Mouse (Mus musculus) forebrain, embryonic 12.5 days (tissue): ENCODE results near the gene Agbl4. TPM values are rescaled to one million over a fixed set of nuclear protein-coding genes. Genes with fewer than 3 reads are reported as not detected.

Source experiments
- ATAC-seq: fragments of 200-750 bp; cut with Nextera tagmentation; 2 replicates; pipeline ENCODE4 v1.8.0; 2017; ENCODE audit warnings: moderate TSS enrichment; ENCODE audit not compliant: low FRiP score
- H3K27ac ChIP-seq: fragments of 300-500 bp; sonication (generic); 2 replicates; pipeline ENCODE4 v1.5.1; 2016; ENCODE audit warnings: mild to moderate bottlenecking
- H3K27me3 ChIP-seq: fragments of 300-500 bp; sonication (generic); 2 replicates; pipeline ENCODE4 v1.6.1; 2016; ENCODE audit warnings: mild to moderate bottlenecking
- H3K36me3 ChIP-seq: fragments of 300-500 bp; sonication (generic); replicated peaks from 2 replicates; pipeline ENCODE4 v1.6.1; 2016; ENCODE audit warnings: mild to moderate bottlenecking
- H3K4me1 ChIP-seq: fragments of 300-500 bp; sonication (generic); 2 replicates; pipeline ENCODE4 v1.6.1; 2016
- H3K4me2 ChIP-seq: fragments of 300-500 bp; sonication (generic); 2 replicates; pipeline ENCODE4 v1.6.1; 2016; ENCODE audit warnings: mild to moderate bottlenecking, moderate library complexity
- H3K4me3 ChIP-seq: fragments of 300-500 bp; sonication (generic); replicated peaks from 2 replicates; pipeline ENCODE4 v1.5.1; 2016; ENCODE audit warnings: mild to moderate bottlenecking
- H3K9ac ChIP-seq: fragments of 300-500 bp; sonication (generic); 2 replicates; pipeline ENCODE4 v1.6.1; 2016; ENCODE audit warnings: mild to moderate bottlenecking
- H3K9me3 ChIP-seq: fragments of 300-500 bp; sonication (generic); 2 replicates; pipeline ENCODE4 v1.6.1; 2016
- WGBS: fragments of 180-500 bp; shearing (Covaris S2); methylation state at CpG from one replicate; pipeline ENCODE4 v1.1.7; 2016; 5-methylcytosine and 5-hydroxymethylcytosine counted together
- polyA plus RNA-seq: library from polyadenylated mRNA; unstranded; fragments of >200 nt; fragmentation: Nextera tagmentation; extraction: Ambion mirVana; gene quantifications from 2 replicates; pipeline ENCODE4 v1.2.1, GENCODE M21; 2016

Agbl4 gene
- polyA plus RNA-seq, 1 experiment from 2014 or later = 1.9 TPM

DNA sequence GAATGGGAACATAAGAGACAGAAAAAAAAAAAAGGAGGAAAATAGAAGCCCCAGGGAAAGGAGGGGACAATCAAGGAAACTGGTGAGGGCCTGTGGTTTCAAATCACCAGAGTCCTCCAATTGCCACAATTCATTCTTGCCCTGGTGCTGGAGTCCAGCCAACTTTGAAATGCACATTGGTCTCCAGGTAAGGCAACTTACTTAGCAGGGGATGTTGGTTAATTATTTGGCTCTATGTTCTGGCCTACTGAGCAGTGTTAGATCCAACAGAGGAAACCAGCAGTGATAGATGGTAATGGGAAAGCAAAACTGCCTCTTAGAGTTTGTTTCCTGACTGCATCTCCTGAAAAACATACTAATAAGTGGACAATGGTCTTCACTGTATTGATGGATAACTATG, 979.7 kb downstream of the Agbl4 start:
- no peak overlapping the region for H3K4me3 ChIP-seq
- ATAC-seq = no peak
- H3K27ac ChIP-seq = no peak overlapping the region
- no peak overlapping the region for H3K4me2 ChIP-seq
- no peaks in the 10 kb centered on the region for H3K27me3 ChIP-seq
- H3K9me3 ChIP-seq = no peaks in the 10 kb centered on the region
- H3K36me3 ChIP-seq = no peaks in the 10 kb centered on the region
- H3K4me1 ChIP-seq = no peaks in the 10 kb centered on the region
- H3K9ac ChIP-seq = no peak overlapping the region

DNA sequence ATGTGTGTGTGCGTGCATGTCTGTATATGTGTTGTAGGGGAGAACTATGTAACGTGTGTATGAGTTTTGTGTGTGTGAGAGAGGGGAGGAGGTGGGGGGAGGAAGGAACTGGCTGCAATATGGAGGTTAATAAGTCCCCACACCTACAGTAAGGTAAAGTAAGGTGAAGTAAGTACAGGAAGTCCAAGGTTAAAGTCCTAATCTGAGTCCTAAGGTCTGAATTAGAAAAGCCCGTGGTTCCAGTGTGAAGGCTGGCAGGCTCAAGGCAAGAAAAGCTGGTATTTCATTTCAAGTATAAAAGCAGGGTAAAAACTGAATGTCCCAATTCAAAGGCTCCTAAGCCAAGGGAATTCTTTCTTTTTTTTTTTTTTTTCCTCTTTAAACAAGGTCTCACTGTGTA, 980.6 kb downstream of the Agbl4 start:
- Histone ChIP-seq H3K9ac (no peak overlapping the region), H3K4me1 (no peaks in the 10 kb centered on the region), H3K9me3 (no peaks in the 10 kb centered on the region), H3K4me2 (no peak overlapping the region), H3K27ac (no peak overlapping the region), H3K36me3 (no peaks in the 10 kb centered on the region), H3K4me3 (no peak overlapping the region), H3K27me3 (no peaks in the 10 kb centered on the region)
- ATAC-seq = no peak
- 92% methylated on average over 3 of the region's 3 CpGs for WGBS

DNA sequence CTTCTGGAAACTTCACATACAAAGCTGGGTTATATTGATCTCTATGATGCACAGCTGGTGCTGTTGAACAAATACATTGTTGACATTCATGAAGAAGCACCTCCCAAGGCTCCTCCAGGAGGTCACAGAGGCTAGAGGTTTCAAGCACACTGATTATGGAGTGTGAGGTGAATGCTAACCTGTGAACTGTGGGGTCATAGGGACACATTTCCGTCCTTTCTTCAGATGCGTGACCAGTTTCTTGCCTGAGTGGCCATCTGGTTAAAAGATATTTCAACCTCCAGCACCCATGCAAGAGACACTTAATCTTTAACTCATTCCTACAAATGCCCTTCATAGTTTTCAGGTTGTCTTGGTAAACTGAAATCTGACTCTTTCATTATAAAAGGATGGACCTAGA, 985.6 kb downstream of the Agbl4 start:
- Histone ChIP-seq H3K4me1 (no peaks in the 10 kb centered on the region), H3K36me3 (no peaks in the 10 kb centered on the region), H3K27ac (no peak overlapping the region), H3K9ac (no peak overlapping the region), H3K4me2 (no peak overlapping the region), H3K4me3 (no peak overlapping the region), H3K27me3 (no peaks in the 10 kb centered on the region), H3K9me3 (no peaks in the 10 kb centered on the region)
- 94% methylated on average over 2 of the region's 2 CpGs for WGBS
- ATAC-seq = no peak

DNA sequence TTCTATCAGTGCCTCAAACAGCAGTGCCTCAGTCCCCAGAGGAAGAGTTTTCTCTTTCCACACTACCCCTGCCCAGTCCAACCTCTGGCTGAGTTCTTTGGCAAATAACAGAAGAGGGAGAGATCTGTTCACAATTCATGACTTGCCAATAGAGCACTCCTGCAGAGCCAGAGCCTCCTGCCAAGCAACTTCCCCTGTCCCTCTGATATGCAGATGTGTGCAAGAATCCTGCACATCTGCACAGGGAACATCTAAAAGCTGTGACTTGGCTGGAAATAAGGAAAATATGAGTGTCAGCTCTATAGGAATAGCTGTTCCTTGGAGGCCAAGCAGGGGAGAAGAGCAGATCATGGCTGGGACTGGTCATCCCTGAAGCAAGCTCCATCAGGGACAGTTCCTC, 993.3 kb downstream of the Agbl4 start:
- Histone ChIP-seq H3K27me3 (no peaks in the 10 kb centered on the region), H3K27ac (no peak overlapping the region), H3K4me1 (no peaks in the 10 kb centered on the region), H3K4me3 (no peak overlapping the region), H3K4me2 (no peak overlapping the region), H3K9ac (no peak overlapping the region), H3K36me3 (no peaks in the 10 kb centered on the region), H3K9me3 (no peaks in the 10 kb centered on the region)
- no peak for ATAC-seq

DNA sequence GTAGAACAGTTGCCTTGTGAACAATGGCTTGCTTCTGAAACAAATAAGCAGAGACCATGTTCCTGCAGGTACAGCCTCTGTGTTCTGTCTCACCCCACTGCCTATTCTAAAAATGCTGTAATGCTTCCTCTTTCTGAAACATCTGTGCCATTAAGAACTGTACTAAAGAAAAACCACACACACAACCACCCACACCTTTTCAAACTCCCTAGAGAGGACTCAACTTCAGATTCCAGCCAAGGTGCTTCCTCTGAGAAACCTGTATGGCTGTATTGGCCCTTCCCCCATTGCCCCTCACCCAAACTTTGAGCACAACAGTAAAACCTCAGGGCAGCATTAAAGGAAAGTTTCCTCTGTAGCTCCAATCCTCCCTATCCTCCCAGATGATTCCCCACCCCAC, 1002.3 kb downstream of the Agbl4 start:
- no peak for ATAC-seq
- Histone ChIP-seq H3K27ac (no peak overlapping the region), H3K4me1 (no peaks in the 10 kb centered on the region), H3K36me3 (no peaks in the 10 kb centered on the region), H3K4me2 (no peak overlapping the region), H3K9me3 (no peaks in the 10 kb centered on the region), H3K4me3 (no peak overlapping the region), H3K9ac (no peak overlapping the region), H3K27me3 (no peaks in the 10 kb centered on the region)

DNA sequence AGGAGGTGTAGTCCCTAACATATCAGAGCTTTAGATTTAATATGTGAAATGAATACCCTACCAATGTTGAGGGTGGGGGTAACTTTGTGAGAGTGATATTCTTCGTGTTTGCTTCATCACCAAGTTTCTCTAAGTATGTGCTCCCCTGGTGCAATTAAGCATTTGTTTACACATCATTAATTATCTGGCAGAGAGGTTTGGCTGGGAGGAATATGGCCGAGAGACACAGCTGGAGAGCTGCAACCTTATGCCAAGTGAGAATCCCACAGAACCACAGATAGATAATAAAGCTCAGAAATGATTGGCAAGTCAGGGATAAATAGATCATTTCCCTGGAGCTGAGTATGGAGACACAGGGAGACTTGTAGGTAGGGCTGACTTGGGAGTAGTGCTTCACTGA, 1003.2 kb downstream of the Agbl4 start:
- no peak overlapping the region for H3K4me2 ChIP-seq
- no peak for ATAC-seq
- no peak overlapping the region for H3K9ac ChIP-seq
- 55% methylated on average over 2 of the region's 2 CpGs for WGBS
- no peaks in the 10 kb centered on the region for H3K9me3 ChIP-seq
- H3K27me3 ChIP-seq = no peaks in the 10 kb centered on the region
- no peak overlapping the region for H3K4me3 ChIP-seq
- no peaks in the 10 kb centered on the region for H3K4me1 ChIP-seq
- H3K27ac ChIP-seq = no peak overlapping the region
- H3K36me3 ChIP-seq = no peaks in the 10 kb centered on the region

DNA sequence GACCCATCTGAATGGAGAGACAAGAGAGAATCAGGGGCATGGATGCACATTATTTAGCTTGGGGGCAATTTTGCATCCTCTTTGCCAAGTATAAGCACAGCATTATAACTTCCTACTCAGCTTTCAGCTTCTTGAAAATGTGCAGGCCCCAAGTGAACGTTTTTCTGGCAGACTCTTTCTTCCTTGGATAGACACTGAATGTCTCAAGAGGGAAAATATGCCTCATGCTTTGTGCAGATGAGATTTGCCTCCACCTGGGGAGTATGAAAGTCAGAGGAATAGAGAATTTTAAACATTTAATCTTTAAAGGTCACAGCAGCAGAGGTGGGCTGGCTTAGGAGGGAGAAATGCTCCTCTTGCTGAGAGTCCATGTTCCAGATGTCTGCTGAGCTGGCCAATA, 1005.8 kb downstream of the Agbl4 start:
- H3K4me1 ChIP-seq = no peaks in the 10 kb centered on the region
- H3K9me3 ChIP-seq = no peaks in the 10 kb centered on the region
- H3K36me3 ChIP-seq = no peaks in the 10 kb centered on the region
- no peak overlapping the region for H3K4me2 ChIP-seq
- no peak overlapping the region for H3K4me3 ChIP-seq
- H3K27ac ChIP-seq = no peak overlapping the region
- H3K27me3 ChIP-seq = no peaks in the 10 kb centered on the region
- WGBS = 77% methylated on average over 1 of the region's 1 CpGs
- no peak overlapping the region for H3K9ac ChIP-seq
- no peak for ATAC-seq

DNA sequence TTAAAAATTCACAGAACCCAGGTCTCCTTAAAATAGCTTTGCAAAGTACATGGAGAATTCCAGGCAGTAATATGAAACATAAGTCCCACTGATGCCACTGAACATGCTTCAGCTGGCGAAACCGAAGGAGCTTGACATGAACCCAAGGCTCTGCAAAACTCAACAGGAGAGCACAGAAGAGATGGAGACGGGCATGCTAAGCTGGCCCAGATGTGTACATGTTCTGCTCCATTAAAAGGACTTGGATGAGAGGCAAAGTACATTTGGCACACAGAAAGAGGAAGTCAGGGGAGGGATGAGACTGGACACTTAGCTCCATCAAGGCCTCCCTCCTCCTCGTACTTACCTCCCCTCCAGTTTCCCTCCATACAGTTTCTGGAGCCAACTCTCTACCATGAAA, 1013.3 kb downstream of the Agbl4 start:
- no peaks in the 10 kb centered on the region for H3K27me3 ChIP-seq
- no peak overlapping the region for H3K4me2 ChIP-seq
- no peaks in the 10 kb centered on the region for H3K9me3 ChIP-seq
- H3K9ac ChIP-seq = no peak overlapping the region
- no peaks in the 10 kb centered on the region for H3K36me3 ChIP-seq
- no peak overlapping the region for H3K4me3 ChIP-seq
- 93% methylated on average over 4 of the region's 4 CpGs for WGBS
- no peak overlapping the region for H3K27ac ChIP-seq
- no peak for ATAC-seq
- peaks cover 7% of the 10 kb centered on the region for H3K4me1 ChIP-seq

DNA sequence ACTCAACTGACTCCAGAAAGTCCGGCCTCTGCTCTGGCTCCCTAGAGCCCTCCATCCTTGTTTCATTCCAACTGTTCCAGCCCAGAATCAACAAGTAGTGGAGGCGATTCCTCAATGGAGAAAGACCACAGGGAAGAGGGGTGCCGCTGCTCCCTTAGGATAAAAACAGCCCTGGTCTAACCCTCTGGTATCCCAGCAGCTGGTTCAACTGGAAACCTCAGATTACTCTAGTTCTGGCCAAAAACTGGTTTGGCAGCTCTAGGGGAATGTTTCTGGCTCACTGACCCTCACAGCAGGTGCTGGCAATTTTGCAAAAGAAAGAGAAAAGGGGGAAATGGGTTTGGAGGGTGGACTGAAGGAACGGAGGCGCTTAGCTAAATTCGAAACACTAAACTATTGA, 1016.9 kb downstream of the Agbl4 start:
- peak overlapping the region; percentile 91 for H3K9ac ChIP-seq
- H3K4me3 ChIP-seq = peak overlapping the region; percentile 85
- H3K4me2 ChIP-seq = peak overlapping the region; percentile 66
- no peaks in the 10 kb centered on the region for H3K27me3 ChIP-seq
- WGBS = 0% methylated on average over 6 of the region's 6 CpGs
- H3K27ac ChIP-seq = peak overlapping the region; percentile 19; the same call in 1 of the 2 replicates
- no peaks in the 10 kb centered on the region for H3K9me3 ChIP-seq
- peaks cover 28% of the 10 kb centered on the region for H3K4me1 ChIP-seq
- H3K36me3 ChIP-seq = peaks cover 10% of the 10 kb centered on the region; the same call in 1 of the 2 replicates
- ATAC-seq = peak; percentile 15

DNA sequence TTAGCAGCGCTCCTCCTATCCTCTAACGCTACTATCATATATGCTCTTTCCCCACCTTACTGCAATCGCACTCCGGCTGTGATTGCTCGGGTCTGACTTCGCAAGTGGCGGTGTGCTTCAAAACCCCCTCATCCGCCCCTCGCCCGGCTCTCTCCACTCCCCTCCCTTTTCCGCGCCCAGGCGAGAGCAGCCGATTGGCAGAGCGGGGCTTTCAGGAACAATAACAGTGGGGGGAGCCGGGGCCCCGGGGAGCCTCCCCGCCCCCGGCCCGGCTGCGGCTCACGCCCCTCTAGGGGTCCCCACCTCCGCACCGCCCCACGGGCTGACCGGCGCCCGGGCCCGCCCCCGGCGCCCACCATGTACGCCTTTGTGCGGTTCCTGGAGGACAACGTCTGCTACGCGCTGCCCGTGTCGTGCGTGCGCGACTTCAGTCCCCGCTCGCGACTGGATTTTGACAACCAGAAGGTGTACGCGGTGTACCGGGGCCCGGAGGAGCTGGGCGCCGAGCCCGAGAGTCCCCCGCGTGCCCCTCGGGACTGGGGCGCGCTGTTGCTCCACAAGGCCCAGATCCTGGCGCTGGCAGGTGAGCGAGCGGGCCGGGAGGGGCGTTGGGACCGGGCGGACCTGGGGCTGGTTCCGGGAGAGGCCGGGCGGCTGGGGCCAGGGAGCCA, 1017.5 kb downstream of the Agbl4 start, which contains the start of gene Bend5:
Gene Bend5 (plus strand): TSS at position 189 of the 671 bp plus-strand sequence.
- Histone ChIP-seq H3K27me3 (no peaks in the 10 kb centered on the region), H3K27ac (peak within 1 kb of the TSS; percentile 84), H3K9me3 (no peaks in the 10 kb centered on the region), H3K4me2 (peak within 1 kb of the TSS; percentile 66), H3K9ac (peak within 1 kb of the TSS; percentile 91), H3K4me1 (peaks cover 28% of the 10 kb centered on the region), H3K4me3 (peak within 1 kb of the TSS; percentile 85), H3K36me3 (peaks cover 13% of the 10 kb centered on the region; the same call in 1 of the 2 replicates)
- under 1% methylated on average over 62 of the region's 66 CpGs for WGBS
- peak; percentile 97 for ATAC-seq

DNA sequence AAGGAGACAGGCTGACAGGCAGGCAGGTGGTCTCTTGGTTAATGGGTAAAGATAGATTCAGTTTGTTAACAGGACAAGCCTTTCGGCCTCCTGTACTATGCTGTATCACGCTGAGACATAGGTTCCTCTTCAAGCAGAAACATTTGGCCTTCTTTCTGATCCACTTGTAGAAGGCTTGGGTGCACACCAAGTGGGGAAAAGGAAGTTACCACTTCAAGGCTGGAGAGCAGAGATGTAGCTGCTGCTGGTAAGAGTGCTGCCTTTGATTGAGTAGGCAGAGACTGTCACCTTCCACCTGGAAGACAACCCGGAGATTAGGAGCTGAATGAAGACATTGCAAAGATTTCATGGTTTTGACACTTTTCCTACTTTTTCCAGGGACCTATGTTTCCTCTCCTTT, 1018.7 kb downstream of the Agbl4 start:
- Histone ChIP-seq H3K36me3 (peaks cover 13% of the 10 kb centered on the region; the same call in 1 of the 2 replicates), H3K9ac (peak overlapping the region; percentile 91), H3K27ac (no peak overlapping the region), H3K9me3 (no peaks in the 10 kb centered on the region), H3K4me1 (peaks cover 28% of the 10 kb centered on the region), H3K4me3 (peak overlapping the region; percentile 85), H3K27me3 (no peaks in the 10 kb centered on the region), H3K4me2 (peak overlapping the region; percentile 66)
- 65% methylated on average over 3 of the region's 3 CpGs for WGBS
- ATAC-seq = no peak

DNA sequence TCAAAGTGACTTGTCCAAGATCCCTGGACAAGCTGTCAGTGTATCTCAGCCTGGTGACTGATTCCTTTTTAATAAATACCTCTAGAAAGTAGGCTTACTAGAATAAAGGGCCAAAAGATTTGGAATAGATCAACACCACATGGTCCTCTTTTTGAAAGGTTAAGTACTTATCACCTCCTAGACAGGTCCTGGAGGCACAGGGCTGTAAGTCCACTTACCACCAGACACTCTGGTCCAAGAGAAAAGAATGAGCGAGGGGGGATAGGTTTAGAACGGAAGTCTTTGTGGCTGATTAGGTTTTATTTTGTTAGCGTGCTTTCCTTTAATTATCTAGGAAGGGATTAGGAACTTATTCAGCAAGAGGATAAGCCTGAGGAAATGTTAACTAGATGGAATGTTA, 1019.1 kb downstream of the Agbl4 start:
- ATAC-seq = no peak
- Histone ChIP-seq H3K9ac (no peak overlapping the region), H3K9me3 (no peaks in the 10 kb centered on the region), H3K36me3 (peaks cover 13% of the 10 kb centered on the region; the same call in 1 of the 2 replicates), H3K27me3 (no peaks in the 10 kb centered on the region), H3K4me2 (peak overlapping the region; percentile 66), H3K4me1 (peaks cover 28% of the 10 kb centered on the region), H3K27ac (no peak overlapping the region), H3K4me3 (peak overlapping the region; percentile 85; the same call in 1 of the 2 replicates)
- 20% methylated on average over 3 of the region's 3 CpGs for WGBS

DNA sequence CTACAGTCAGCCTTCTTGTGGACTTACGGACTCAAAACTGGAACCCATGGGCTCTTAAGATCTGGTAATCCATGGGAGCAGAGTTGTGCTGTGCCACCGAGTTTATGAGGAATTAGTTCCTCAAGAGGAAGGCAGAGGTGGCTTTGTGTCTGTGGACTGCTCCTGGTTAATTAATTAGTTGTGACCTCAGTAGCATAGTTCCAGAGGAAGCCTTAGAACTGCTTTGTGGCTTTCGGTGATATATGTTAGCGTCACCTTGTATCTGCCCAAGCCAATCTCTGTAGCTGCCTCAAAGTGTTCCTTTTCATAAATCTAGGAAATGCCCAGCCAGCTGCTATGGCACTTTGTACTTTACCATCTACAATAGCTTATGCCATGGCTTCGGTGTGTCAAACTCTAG, 1020.3 kb downstream of the Agbl4 start:
- no peak overlapping the region for H3K4me3 ChIP-seq
- ATAC-seq = no peak
- H3K36me3 ChIP-seq = peaks cover 13% of the 10 kb centered on the region; the same call in 1 of the 2 replicates
- H3K9ac ChIP-seq = no peak overlapping the region
- H3K4me2 ChIP-seq = no peak overlapping the region
- WGBS = 89% methylated on average over 5 of the region's 5 CpGs
- H3K27ac ChIP-seq = no peak overlapping the region
- H3K27me3 ChIP-seq = no peaks in the 10 kb centered on the region
- no peaks in the 10 kb centered on the region for H3K9me3 ChIP-seq
- H3K4me1 ChIP-seq = peaks cover 28% of the 10 kb centered on the region
